Mouse (Mus musculus) stomach, postnatal 0 days (tissue): ENCODE results near the gene Gm10719. TPM values are rescaled to one million over a fixed set of nuclear protein-coding genes. Genes with fewer than 3 reads are reported as not detected.
"Not testable (repeated sequence)": the region's sequence is repeated elsewhere in the genome, so short reads cannot be mapped to it uniquely, and the experiment has no call there.

Source experiments
- ATAC-seq: fragments of 200-750 bp; cut with Nextera tagmentation; 2 replicates; pipeline ENCODE4 v1.8.0; 2017; ENCODE audit not compliant: low FRiP score, low TSS enrichment
- DNase-seq: peaks from one replicate; pipeline ENCODE4 v3.0.0-alpha.2; 2016; ENCODE audit warnings: low spot score
- H3K27ac ChIP-seq: fragments of 300-500 bp; sonication (generic); replicated peaks from 2 replicates; pipeline ENCODE4 v1.5.1; 2014; ENCODE audit warnings: mild to moderate bottlenecking, control low read depth
- H3K27me3 ChIP-seq: fragments of 300-500 bp; sonication (generic); 2 replicates; pipeline ENCODE4 v1.6.1; 2014; ENCODE audit warnings: low read length; ENCODE audit not compliant: control insufficient read depth, insufficient read depth
- H3K36me3 ChIP-seq: fragments of 300-500 bp; sonication (generic); 2 replicates; pipeline ENCODE4 v1.6.1; 2014; ENCODE audit warnings: low read length, mixed read lengths; ENCODE audit not compliant: control insufficient read depth, insufficient read depth
- H3K4me1 ChIP-seq: fragments of 300-500 bp; sonication (generic); replicated peaks from 2 replicates; pipeline ENCODE4 v1.6.1; 2014; ENCODE audit warnings: antibody characterized with exemption; ENCODE audit not compliant: control insufficient read depth, insufficient read depth
- H3K4me2 ChIP-seq: fragments of 300-500 bp; sonication (generic); replicated peaks from 2 replicates; pipeline ENCODE4 v1.6.1; 2014; ENCODE audit warnings: low read depth, mild to moderate bottlenecking, control low read depth, moderate library complexity
- H3K4me3 ChIP-seq: fragments of 300-500 bp; sonication (generic); 2 replicates; pipeline ENCODE4 v1.5.1; 2014; ENCODE audit warnings: low read depth, low read length, control low read depth
- H3K9ac ChIP-seq: fragments of 300-500 bp; sonication (generic); 2 replicates; pipeline ENCODE4 v1.6.1; 2014; ENCODE audit warnings: mild to moderate bottlenecking, low read length, control low read depth, mixed read lengths
- H3K9me3 ChIP-seq: fragments of 300-500 bp; sonication (generic); 2 replicates; pipeline ENCODE4 v1.6.1; 2016; ENCODE audit warnings: low read length; ENCODE audit not compliant: control insufficient read depth
- WGBS: fragments of 180-500 bp; shearing (Covaris S2); extraction: QIAGEN DNeasy Blood & Tissue Kit; methylation state at CpG from one replicate; pipeline ENCODE4 v1.1.7; 2014; 5-methylcytosine and 5-hydroxymethylcytosine counted together
- polyA plus RNA-seq: library from polyadenylated mRNA; unstranded; fragments of >200 nt; fragmentation: Nextera tagmentation; extraction: Ambion mirVana; gene quantifications from 2 replicates; pipeline ENCODE4 v1.2.1, GENCODE M21; 2015

The Gm10719 gene
- polyA plus RNA-seq, 1 experiment from 2014 or later = not detected

DNA sequence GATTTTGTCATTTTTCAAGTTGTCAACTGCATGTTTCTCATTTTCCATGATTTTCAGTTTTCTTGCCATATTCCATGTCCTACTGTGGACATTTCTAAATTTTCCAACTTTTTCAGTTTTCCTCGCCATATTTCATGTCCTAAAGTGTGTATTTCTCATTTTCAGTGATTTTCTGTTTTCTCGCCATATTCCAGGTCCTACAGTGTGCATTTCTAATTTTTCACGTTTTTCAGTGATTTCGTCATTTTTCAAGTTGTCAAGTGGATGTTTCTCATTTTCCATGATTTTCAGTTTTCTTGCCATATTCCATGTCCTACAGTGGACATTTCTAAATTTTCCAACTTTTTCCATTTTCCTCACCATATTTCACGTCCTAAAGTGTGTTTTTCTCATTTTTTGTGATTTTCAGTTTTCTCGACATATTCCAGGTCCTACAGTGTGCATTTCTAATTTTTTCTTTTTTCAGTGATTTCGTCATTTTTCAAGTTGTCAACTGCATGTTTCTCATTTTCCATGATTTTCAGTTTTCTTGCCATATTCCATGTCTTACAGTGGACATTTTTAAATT, 5.1 kb upstream of the Gm10719 start:
- not testable (repeated sequence) for H3K9me3 ChIP-seq, H3K27me3 ChIP-seq, H3K36me3 ChIP-seq, H3K4me3 ChIP-seq, H3K9ac ChIP-seq, H3K4me1 ChIP-seq, DNase-seq, H3K27ac ChIP-seq, H3K4me2 ChIP-seq, ATAC-seq
- WGBS = 87% methylated on average over 2 of the region's 7 CpGs

DNA sequence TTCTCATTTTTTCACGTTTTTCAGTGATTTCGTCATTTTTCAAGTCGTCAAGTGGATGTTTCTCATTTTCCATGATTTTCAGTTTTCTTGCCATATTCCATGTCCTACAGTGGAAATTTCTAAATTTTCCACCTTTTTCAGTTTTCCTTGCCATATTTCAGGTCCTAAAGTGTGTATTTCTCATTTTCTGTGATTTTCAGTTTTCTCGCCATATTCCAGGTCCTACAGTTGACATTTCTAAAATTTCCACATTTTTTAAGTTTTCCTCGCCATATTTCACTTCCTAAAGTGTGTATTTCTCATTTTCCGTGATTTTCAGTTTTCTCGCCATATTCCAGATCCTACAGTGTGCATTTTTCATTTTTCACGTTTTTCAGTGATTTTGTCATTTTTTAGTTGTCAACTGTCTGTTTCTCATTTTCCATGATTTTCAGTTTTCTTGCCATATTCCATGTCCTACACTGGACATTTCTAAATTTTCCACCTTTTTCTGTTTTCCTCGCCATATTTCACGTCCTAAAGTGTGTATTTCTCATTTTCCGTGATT, 4.4 kb upstream of the Gm10719 start, which contains the start of gene Gm10721:
Gm10721 (plus strand) TSS at position 408 of the 547 bp plus-strand sequence.
- not testable (repeated sequence) for H3K4me3 ChIP-seq, DNase-seq, H3K4me1 ChIP-seq, H3K4me2 ChIP-seq, H3K9ac ChIP-seq, H3K9me3 ChIP-seq, H3K36me3 ChIP-seq, H3K27me3 ChIP-seq, H3K27ac ChIP-seq
- WGBS = no CpG with 5 or more reads among the region's 11 CpGs
- ATAC-seq = peak; percentile 66

DNA sequence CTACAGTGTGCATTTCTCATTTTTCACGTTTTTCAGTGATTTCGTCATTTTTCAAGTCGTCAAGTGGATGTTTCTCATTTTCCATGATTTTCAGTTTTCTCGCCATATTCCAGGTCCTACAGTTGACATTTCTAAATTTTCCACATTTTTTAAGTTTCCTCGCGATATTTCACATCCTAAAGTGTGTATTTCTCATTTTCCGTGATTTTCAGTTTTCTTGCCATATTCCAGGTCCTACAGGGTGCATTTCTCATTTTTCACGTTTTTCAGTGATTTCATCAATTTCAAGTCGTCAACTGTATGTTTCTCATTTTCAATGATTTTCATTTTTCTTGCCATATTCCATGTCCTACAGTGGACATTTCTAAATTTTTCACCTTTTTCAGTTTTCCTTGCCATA, 1.9 kb upstream of the Gm10719 start, which contains the start of gene Gm10720:
Gm10720 (plus strand) TSS at position 301 of the 400 bp plus-strand sequence.
- whole genome bisulfite sequencing = 62% methylated on average over 4 of the region's 9 CpGs
- not testable (repeated sequence) for H3K9ac ChIP-seq, H3K4me1 ChIP-seq, ATAC-seq, H3K9me3 ChIP-seq, DNase-seq, H3K27ac ChIP-seq, H3K36me3 ChIP-seq, H3K4me3 ChIP-seq, H3K27me3 ChIP-seq, H3K4me2 ChIP-seq

DNA sequence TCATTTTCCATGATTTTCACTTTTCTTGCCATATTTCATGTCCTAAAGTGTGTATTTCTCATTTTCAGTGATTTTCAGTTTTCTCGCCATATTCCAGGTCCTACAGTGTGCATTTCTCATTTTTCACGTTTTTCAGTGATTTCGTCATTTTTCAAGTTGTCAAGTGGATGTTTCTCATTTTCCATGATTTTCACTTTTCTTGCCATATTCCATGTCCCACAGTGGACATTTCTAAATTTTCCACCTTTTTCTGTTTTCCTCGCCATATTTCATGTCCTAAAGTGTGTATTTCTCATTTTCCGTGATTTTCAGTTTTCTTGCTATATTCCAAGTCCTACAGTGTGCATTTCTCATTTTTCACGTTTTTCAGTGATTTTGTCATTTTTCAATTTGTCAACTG, 1.3 kb upstream of the Gm10719 start:
- WGBS = 70% methylated on average over 4 of the region's 6 CpGs
- H3K9me3 ChIP-seq, H3K9ac ChIP-seq, DNase-seq, H3K27me3 ChIP-seq, H3K36me3 ChIP-seq, H3K4me2 ChIP-seq, H3K4me1 ChIP-seq, H3K4me3 ChIP-seq, ATAC-seq, H3K27ac ChIP-seq: not testable (repeated sequence)

DNA sequence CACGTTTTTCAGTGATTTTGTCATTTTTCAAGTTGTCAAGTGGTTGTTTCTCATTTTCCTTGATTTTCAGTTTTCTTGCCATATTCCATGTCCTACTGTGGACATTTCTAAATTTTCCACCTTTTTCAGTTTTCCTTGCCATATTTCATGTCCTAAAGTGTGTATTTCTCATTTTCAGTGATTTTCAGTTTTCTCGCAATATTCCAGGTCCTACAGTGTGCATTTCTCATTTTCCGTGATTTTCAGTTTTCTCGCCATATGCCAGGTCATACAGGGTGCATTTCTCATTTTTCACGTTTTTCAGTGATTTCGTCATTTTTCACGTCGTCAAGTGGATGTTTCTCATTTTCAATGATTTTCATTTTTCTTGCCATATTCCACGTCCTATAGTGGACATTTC, 1.7 kb downstream of the Gm10719 start:
- H3K36me3 ChIP-seq, H3K27me3 ChIP-seq, H3K4me2 ChIP-seq, DNase-seq, H3K4me3 ChIP-seq, ATAC-seq, H3K4me1 ChIP-seq, H3K9me3 ChIP-seq, H3K27ac ChIP-seq, H3K9ac ChIP-seq: not testable (repeated sequence)
- WGBS = 62% methylated on average over 9 of the region's 9 CpGs

DNA sequence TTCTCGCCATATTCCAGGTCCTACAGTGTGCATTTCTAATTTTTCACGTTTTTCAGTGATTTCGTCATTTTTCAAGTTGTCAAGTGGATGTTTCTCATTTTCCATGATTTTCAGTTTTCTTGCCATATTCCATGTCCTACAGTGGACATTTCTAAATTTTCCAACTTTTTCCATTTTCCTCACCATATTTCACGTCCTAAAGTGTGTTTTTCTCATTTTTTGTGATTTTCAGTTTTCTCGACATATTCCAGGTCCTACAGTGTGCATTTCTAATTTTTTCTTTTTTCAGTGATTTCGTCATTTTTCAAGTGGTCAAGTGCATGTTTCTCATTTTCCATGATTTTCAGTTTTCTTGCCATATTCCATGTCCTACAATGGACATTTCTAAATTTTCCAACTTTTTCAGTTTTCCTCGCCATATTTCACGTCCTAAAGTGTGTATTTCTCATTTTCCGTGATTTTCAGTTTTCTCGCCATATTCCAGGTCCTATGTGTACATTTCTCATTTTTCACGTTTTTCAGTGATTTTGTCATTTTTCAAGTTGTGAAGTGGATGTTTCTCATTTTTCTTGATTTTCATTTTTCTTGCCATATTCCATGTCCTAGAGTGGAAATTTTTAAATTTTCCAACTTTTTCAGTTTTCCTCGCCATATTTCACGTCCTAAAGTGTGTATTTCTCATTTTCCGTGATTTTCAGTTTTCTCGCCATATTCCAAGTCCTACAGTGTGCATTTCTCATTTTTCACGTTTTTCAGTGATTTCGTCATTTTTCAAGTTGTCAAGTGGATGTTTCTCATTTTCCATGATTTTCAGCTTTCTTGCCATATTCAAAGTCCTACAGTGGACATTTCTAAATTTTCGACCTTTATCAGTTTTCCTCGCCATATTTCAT, 2.9 kb downstream of the Gm10719 start:
- not testable (repeated sequence) for H3K36me3 ChIP-seq, H3K27me3 ChIP-seq, H3K9me3 ChIP-seq, H3K9ac ChIP-seq, H3K4me1 ChIP-seq, H3K27ac ChIP-seq, H3K4me2 ChIP-seq, H3K4me3 ChIP-seq, DNase-seq
- 0 out of 2 replicates have a peak, but pooled peaks have one; percentile 54 for ATAC-seq
- WGBS = 80% methylated on average over 11 of the region's 19 CpGs

DNA sequence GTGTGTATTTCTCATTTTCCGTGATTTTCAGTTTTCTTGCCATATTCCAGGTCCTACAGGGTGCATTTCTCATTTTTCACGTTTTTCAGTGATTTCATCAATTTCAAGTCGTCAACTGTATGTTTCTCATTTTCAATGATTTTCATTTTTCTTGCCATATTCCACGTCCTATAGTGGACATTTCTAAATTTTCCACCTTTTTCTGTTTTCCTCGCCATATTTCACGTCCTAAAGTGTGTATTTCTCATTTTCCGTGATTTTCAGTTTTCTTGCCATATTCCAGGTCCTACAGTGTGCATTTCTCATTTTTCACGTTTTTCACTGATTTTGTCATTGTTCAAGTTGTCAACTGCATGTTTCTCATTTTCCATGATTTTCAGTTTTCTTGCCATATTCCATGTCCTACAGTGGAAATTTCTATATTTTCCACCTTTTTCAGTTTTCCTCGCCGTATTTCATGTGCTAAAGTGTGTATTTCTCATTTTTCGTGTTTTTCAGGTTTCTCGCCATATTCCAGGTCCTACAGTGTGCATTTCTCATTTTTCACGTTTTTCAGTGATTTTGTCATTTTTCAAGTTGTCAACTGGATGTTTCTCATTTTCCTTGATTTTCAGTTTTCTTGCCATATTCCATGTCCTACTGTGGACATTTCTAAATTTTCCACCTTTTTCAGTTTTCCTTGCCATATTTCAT, 5.3 kb downstream of the Gm10719 start:
- not testable (repeated sequence) for H3K9ac ChIP-seq, H3K36me3 ChIP-seq, ATAC-seq, H3K4me3 ChIP-seq, H3K27me3 ChIP-seq, DNase-seq, H3K27ac ChIP-seq, H3K4me2 ChIP-seq, H3K9me3 ChIP-seq, H3K4me1 ChIP-seq
- WGBS = 73% methylated on average over 9 of the region's 13 CpGs

DNA sequence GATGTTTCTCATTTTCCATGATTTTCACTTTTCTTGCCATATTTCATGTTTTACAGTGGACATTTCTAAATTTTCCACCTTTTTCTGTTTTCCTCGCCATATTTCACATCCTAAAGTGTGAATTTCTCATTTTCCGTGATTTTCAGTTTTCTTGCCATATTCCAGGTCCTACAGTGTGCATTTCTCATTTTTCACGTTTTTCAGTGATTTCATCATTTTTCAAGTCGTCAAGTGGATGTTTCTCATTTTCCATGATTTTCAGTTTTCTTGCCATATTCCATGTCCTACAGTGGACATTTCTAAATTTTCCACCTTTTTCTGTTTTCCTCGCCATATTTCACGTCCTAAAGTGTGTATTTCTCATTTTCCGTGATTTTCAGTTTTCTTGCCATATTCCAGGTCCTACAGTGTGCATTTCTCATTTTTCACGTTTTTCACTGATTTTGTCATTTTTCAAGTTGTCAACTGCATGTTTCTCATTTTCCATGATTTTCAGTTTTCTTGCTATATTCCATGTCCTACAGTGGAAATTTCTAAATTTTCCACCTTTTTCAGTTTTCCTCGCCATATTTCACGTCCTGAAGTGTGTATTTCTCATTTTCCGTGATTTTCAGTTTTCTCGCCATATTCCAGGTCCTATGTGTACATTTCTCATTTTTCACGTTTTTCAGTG, 6.2 kb downstream of the Gm10719 start, which contains the start of gene Gm10718:
Gm10718 (plus strand) TSS at position 236 of the 673 bp plus-strand sequence.
- not testable (repeated sequence) for H3K4me1 ChIP-seq, H3K4me2 ChIP-seq, DNase-seq, H3K9me3 ChIP-seq, ATAC-seq, H3K36me3 ChIP-seq, H3K4me3 ChIP-seq, H3K27me3 ChIP-seq, H3K27ac ChIP-seq, H3K9ac ChIP-seq
- WGBS = 74% methylated on average over 9 of the region's 13 CpGs
